Mouse (Mus musculus): ENCODE measurements around the gene Olfr491.

Olfr491 gene

DNA sequence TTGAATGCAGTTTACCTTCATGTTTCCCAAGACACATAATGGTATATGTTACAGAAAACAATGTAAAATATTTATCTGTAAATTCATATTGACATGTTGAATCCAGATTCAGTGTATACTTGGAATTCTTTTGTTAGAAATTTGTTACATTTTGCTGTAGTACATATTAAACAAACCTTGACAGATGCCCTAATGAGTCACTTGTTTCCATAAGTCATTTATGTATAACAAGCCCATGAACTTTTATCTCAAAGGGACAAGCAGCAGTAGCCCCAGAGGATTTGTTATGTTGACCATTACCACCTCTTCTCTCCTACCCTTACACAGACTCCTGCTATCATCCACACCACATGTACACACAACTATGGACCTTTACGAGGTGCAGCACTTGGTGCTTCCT lies at the start of gene Olfr491:
Gene Olfr491, plus strand, starts transcription at position 301 of the 400 bp plus-strand sequence.
- no peak for DNase-seq (ENCODE audit: low read depth, low spot score)

DNA sequence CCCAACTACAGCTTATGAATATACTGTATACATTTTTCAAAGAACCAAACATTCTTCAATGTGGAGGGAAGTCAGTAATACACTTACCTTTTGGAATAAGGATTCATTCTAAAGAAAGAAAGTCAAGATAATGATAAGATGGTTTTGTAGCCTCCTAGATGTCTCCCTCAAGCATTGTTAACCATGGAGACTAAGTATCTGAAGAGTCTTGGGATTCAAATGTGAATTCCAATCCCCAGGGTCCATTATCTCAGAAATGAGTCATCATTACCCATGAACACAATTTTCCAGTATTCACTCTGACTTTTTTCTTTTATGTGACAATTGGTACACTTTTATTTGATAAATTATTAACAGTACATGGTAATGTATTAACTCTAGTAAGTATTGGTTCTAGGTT lies 24.4 kb upstream of the Olfr491 start, which contains the start of gene Olfr490:
Gene Olfr490, minus strand, starts transcription at position 101 of the 400 bp plus-strand sequence.
- DNase-seq (ENCODE audit: low read depth, low spot score): no peak

DNA sequence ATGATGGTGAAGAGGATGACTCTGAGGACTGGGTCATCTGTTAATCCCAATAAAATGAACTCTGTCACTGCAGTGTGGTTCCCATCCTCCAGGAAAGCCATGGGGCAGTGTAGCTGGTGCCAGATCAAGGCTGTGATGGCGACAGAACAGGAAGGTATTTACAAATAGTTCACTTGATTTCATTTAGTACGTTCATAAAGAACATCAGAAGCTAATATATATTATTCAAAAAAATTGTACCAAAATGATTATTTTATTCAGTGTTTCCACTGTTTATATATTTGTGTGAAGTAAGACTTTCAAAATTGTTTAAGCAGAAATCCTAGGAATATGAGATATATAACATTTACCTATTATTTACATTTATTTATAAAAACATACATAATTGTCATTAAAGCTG lies 10.3 kb downstream of the Olfr491 start, which contains the start of gene Olfr492:
Gene Olfr492, minus strand, starts transcription at position 101 of the 400 bp plus-strand sequence.
- no peak for DNase-seq (ENCODE audit: low read depth, low spot score)

DNA sequence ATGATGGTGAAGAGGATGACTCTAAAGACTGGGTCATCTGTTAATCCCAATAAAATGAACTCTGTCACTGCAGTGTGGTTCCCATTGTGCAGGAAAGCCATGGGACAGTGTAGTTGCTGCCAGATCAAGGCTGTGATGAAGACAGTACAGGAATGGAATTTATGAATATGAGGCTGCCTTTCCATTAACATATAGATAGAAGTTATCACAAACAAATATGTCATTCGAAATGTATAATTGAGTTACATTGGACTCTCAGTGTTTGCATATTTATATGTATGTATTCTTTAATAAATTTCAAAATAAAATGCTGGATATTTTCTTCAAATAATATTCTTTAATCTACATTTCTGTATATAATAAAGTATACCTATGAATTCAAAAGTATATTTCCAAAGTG lies 33.6 kb downstream of the Olfr491 start, which contains the start of gene Olfr493:
Gene Olfr493, minus strand, starts transcription at position 101 of the 400 bp plus-strand sequence.
- DNase-seq (ENCODE audit: low read depth, low spot score): no peak

DNA sequence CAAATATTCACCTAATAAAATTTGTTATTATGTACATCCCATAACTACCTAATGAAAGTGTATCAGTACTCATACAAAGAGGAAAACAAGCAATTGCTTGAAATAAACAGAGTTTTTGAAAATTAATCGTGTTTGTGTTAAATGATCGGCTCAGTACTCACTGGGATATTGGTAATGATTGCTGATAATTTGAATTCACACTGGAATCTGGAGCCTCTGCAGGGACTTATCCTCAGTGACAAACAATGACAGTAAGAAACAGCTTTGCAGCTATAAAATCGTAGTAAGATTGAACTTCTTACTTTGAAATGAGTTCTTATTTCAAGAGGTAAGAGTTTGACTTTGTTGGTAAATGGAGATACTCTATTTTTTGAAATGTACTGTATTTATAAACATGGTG lies 51.8 kb downstream of the Olfr491 start, which contains the start of gene Olfr494:
Gene Olfr494, plus strand, starts transcription at position 301 of the 400 bp plus-strand sequence.
- no peak for DNase-seq (ENCODE audit: low read depth, low spot score)

Data from embryo, embryonic 11.5 days (tissue).